Mouse (Mus musculus): ENCODE measurements around the gene Gm17018.

The Gm17018 gene

GRCm38 (mm10) chr19:45549128-45549915 is 11.1 kb upstream of the Gm17018 start:
- DNase-seq (ENCODE audit: low spot score in 2 of 2): no peak

- DNase-seq (ENCODE audit: low spot score in 2 of 2): no peak
These were observed 10.5 kb upstream of the Gm17018 start for GRCm38 (mm10) chr19:45549948-45550347.

- no peak for DNase-seq (ENCODE audit: low spot score in 2 of 2)
These were observed 8.2 kb upstream of the Gm17018 start for GRCm38 (mm10) chr19:45552187-45552586.

GRCm38 (mm10) chr19:45554136-45554535 is 6.3 kb upstream of the Gm17018 start:
- DNase-seq (ENCODE audit: low spot score in 2 of 2): no peak

- DNase-seq (ENCODE audit: low spot score in 2 of 2): no peak
These were observed 5.7 kb downstream of the Gm17018 start for GRCm38 (mm10) chr19:45565925-45566715.

GRCm38 (mm10) chr19:45567367-45567766 is 7.0 kb downstream of the Gm17018 start:
- no peak for DNase-seq (ENCODE audit: low spot score in 2 of 2)

- DNase-seq (ENCODE audit: low spot score in 2 of 2): no peak
These were observed 12.6 kb downstream of the Gm17018 start for GRCm38 (mm10) chr19:45573033-45573432.

- peak; percentile 61 to 71 for DNase-seq (ENCODE audit: low spot score in 2 of 2)
These were observed 13.4 kb downstream of the Gm17018 start for GRCm38 (mm10) chr19:45573861-45574267.

GRCm38 (mm10) chr19:45574339-45574898 is 14.0 kb downstream of the Gm17018 start:
- DNase-seq (ENCODE audit: low spot score in 2 of 2): no peak

GRCm38 (mm10) chr19:45574941-45575631 is 14.7 kb downstream of the Gm17018 start:
- no peak for DNase-seq (ENCODE audit: low spot score in 2 of 2)

- no peak for DNase-seq (ENCODE audit: low spot score in 2 of 2)
These were observed 15.2 kb downstream of the Gm17018 start for GRCm38 (mm10) chr19:45575632-45576001.

- no peak for DNase-seq (ENCODE audit: low spot score in 2 of 2)
These were observed 16.8 kb downstream of the Gm17018 start for GRCm38 (mm10) chr19:45577141-45577750.

GRCm38 (mm10) chr19:45578976-45579375 is 18.6 kb downstream of the Gm17018 start:
- DNase-seq (ENCODE audit: low spot score in 2 of 2): no peak

GRCm38 (mm10) chr19:45579416-45579815 is 19.0 kb downstream of the Gm17018 start:
- DNase-seq (ENCODE audit: low spot score in 2 of 2): no peak

GRCm38 (mm10) chr19:45580235-45580634 is 19.8 kb downstream of the Gm17018 start:
- no peak for DNase-seq (ENCODE audit: low spot score in 2 of 2)

GRCm38 (mm10) chr19:45581257-45581656 is 20.8 kb downstream of the Gm17018 start:
- peak; percentile 29 to 59 for DNase-seq (ENCODE audit: low spot score in 2 of 2)

- no peak for DNase-seq (ENCODE audit: low spot score in 2 of 2)
These were observed 21.7 kb downstream of the Gm17018 start for GRCm38 (mm10) chr19:45582161-45582560.

GRCm38 (mm10) chr19:45583136-45583535 is 22.7 kb downstream of the Gm17018 start:
- DNase-seq (ENCODE audit: low spot score in 2 of 2): no peak

GRCm38 (mm10) chr19:45584856-45585620 is 24.6 kb downstream of the Gm17018 start:
- DNase-seq (ENCODE audit: low spot score in 2 of 2): no peak

GRCm38 (mm10) chr19:45586850-45587249 is 26.4 kb downstream of the Gm17018 start:
- DNase-seq (ENCODE audit: low spot score in 2 of 2): no peak
